ENCODE assay signal across 8 mouse cellular contexts in the genomic region with DNA sequence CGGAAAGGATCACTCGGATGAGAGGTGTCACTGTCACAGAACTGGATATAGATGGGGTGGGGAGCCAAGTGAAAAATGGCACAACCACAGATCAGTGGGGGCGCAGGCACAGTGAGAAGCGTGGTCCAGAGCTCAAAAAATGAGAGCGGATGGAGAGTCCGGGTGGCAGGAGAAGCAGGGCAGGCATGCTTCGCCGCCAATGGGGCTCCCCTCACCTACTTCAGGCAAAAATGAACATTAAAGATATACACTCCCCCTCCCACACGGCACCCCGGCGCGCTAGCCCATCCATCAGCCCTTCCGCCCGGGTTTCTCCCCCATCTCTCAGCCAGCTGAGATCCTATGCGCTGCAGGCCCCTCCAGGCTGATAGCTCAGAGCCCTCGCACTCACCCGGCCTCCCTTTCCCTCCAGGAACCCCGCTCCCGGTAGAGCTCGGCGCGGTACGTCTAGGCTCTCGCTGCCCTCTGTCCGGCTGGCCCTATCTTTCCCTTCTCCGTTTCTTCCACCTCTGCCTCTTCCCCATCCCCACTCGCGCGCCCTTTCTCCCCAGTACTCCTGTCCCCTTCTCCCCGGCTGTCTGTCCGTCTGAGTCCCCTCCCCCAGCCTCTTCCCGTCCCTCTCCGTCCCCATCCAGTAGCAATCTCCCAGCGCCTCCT. TPM values are rescaled to one million over a fixed set of nuclear protein-coding genes. Genes with fewer than 3 reads are reported as not detected.
DNase-seq lines count a peak whose midpoint lies in the region; ATAC-seq and TF ChIP-seq lines count a peak whose summit lies in the region.

No protein-coding gene starts in this region.

- H3K4me3 ChIP-seq in ES-Bruce4 (ENCODE audit: low read depth, low read length), result peak overlapping the region; percentile 81
- peak overlapping the region; percentile 81 for H3K4me3 ChIP-seq in hindbrain, embryonic 15.5 days
- peak overlapping the region; percentile 72 for H3K4me3 ChIP-seq in midbrain, embryonic 12.5 days

- no peaks in the 10 kb centered on the region for H3K9me3 ChIP-seq in ES-Bruce4 (replicated peaks; ENCODE audit: control insufficient read depth, insufficient read depth, low read length, poor library complexity, severe bottlenecking)
- no peaks in the 10 kb centered on the region for H3K9me3 ChIP-seq in hindbrain, embryonic 15.5 days
- no peaks in the 10 kb centered on the region for H3K9me3 ChIP-seq in midbrain, embryonic 12.5 days

- DNase-seq in kidney, adult 18-20 months, result peak; percentile 33
- DNase-seq in kidney, adult 9 months, result no peak
- peak; percentile 67 to 74 for DNase-seq in cerebellum, postnatal 14 days
- DNase-seq in gastrocnemius, postnatal 14 days, result no peak
- DNase-seq in frontal cortex, adult 2 months (ENCODE audit: extremely low spot score in 1 of 2, low spot score in 1 of 2), result no peak

- no peaks in the 10 kb centered on the region for H3K36me3 ChIP-seq in ES-Bruce4 (ENCODE audit: control insufficient read depth, insufficient read depth, low read length, poor library complexity, severe bottlenecking)
- no peaks in the 10 kb centered on the region for H3K36me3 ChIP-seq in hindbrain, embryonic 15.5 days
- H3K36me3 ChIP-seq in midbrain, embryonic 12.5 days, result no peaks in the 10 kb centered on the region

- peaks cover 7% of the 10 kb centered on the region for H3K4me1 ChIP-seq in ES-Bruce4 (ENCODE audit: control insufficient read depth, insufficient read depth, low read length)
- H3K4me1 ChIP-seq in hindbrain, embryonic 15.5 days (replicated peaks), result peaks cover 73% of the 10 kb centered on the region
- H3K4me1 ChIP-seq in midbrain, embryonic 12.5 days, result peaks cover 55% of the 10 kb centered on the region

- TF ChIP-seq EP300 in ES-Bruce4 (IDR thresholded peaks at IDR 0.05; ENCODE audit: insufficient read depth, low read depth, low read length), result no peak

- peak; percentile 11; the same call in 1 of the 2 replicates for ATAC-seq in hindbrain, embryonic 15.5 days (ENCODE audit: low FRiP score, low read depth)
- peak; percentile 17; the same call in 1 of the 2 replicates for ATAC-seq in midbrain, embryonic 12.5 days (ENCODE audit: low FRiP score, low read depth)

- TF ChIP-seq POLR2A in ES-Bruce4 (IDR thresholded peaks at IDR 0.05; ENCODE audit: insufficient read depth, low read length), result no peak

- WGBS in hindbrain, embryonic 15.5 days, result 4% methylated on average over 33 of the region's 34 CpGs
- 3% methylated on average over 34 of the region's 34 CpGs for WGBS in midbrain, embryonic 12.5 days

- no peak for TF ChIP-seq CTCF in ES-Bruce4 (IDR thresholded peaks at IDR 0.05; ENCODE audit: low read depth, low read length)

- H3K4me2 ChIP-seq in hindbrain, embryonic 15.5 days, result peak overlapping the region; percentile 86
- peak overlapping the region; percentile 75 for H3K4me2 ChIP-seq in midbrain, embryonic 12.5 days (replicated peaks)

- peak overlapping the region; percentile 72 for H3K9ac ChIP-seq in ES-Bruce4 (ENCODE audit: low read depth, poor library complexity, severe bottlenecking)
- peak overlapping the region; percentile 81 for H3K9ac ChIP-seq in hindbrain, embryonic 15.5 days
- H3K9ac ChIP-seq in midbrain, embryonic 12.5 days (replicated peaks), result peak overlapping the region; percentile 93

- intact Hi-C loops in gastrocnemius, postnatal 14 days (cut with DNase I; ENCODE audit: low total_unique reads), result no loop called here

- peak overlapping the region; percentile 73 for H3K27ac ChIP-seq in ES-Bruce4 (ENCODE audit: insufficient read depth, low read length)
- peak overlapping the region; percentile 94 for H3K27ac ChIP-seq in hindbrain, embryonic 15.5 days (replicated peaks)
- peak overlapping the region; percentile 92 for H3K27ac ChIP-seq in midbrain, embryonic 12.5 days (replicated peaks)

- no peaks in the 10 kb centered on the region for H3K27me3 ChIP-seq in ES-Bruce4 (ENCODE audit: control insufficient read depth, insufficient read depth, low read length, poor library complexity, severe bottlenecking)
- H3K27me3 ChIP-seq in hindbrain, embryonic 15.5 days, result no peaks in the 10 kb centered on the region
- peaks cover 4% of the 10 kb centered on the region for H3K27me3 ChIP-seq in midbrain, embryonic 12.5 days

RNA-seq across cellular contexts. Expression of a gene that starts 0.8 kb away (rescaled TPM):
- 18.1 and 24.6 TPM in 2 replicates for polyA plus RNA-seq in ES-Bruce4 (2011; ENCODE audit: insufficient read depth, insufficient read length, low read depth, missing spikeins)
- 24.0 and 24.9 TPM in 2 replicates for polyA plus RNA-seq in hindbrain, embryonic 15.5 days (2015; fragmentation: Nextera tagmentation; extraction: Ambion mirVana)
- polyA plus RNA-seq in midbrain, embryonic 12.5 days (2016; fragmentation: Nextera tagmentation; extraction: Ambion mirVana), result 26.2 and 30.2 TPM in 2 replicates
- total RNA-seq in gastrocnemius, postnatal 14 days (2021), result 1 to 10 TPM; 2.6 to 3.1 TPM
- polyA plus RNA-seq in frontal cortex, adult 2 months (2012; rRNA removed), result 13.4 and 15.0 TPM in 2 replicates

RNA-seq across cellular contexts. Expression of a gene that starts 3.2 kb away (rescaled TPM):
- polyA plus RNA-seq in ES-Bruce4 (2011; ENCODE audit: insufficient read depth, insufficient read length, low read depth, missing spikeins), result 6.9 and 8.6 TPM in 2 replicates
- polyA plus RNA-seq in hindbrain, embryonic 15.5 days (2015; fragmentation: Nextera tagmentation; extraction: Ambion mirVana), result 29.4 and 32.6 TPM in 2 replicates
- polyA plus RNA-seq in midbrain, embryonic 12.5 days (2016; fragmentation: Nextera tagmentation; extraction: Ambion mirVana), result 26.6 and 27.3 TPM in 2 replicates
- 10 to 100 TPM; 11.1 to 12.3 TPM for total RNA-seq in gastrocnemius, postnatal 14 days (2021)
- 14.4 and 15.5 TPM in 2 replicates for polyA plus RNA-seq in frontal cortex, adult 2 months (2012; rRNA removed)

RNA-seq across cellular contexts. Expression of a gene that starts 15.1 kb away (rescaled TPM):
- polyA plus RNA-seq in ES-Bruce4 (2011; ENCODE audit: insufficient read depth, insufficient read length, low read depth, missing spikeins), result 20.6 and 23.9 TPM in 2 replicates
- polyA plus RNA-seq in hindbrain, embryonic 15.5 days (2015; fragmentation: Nextera tagmentation; extraction: Ambion mirVana), result 7.3 and 7.9 TPM in 2 replicates
- 8.2 and 10.9 TPM in 2 replicates for polyA plus RNA-seq in midbrain, embryonic 12.5 days (2016; fragmentation: Nextera tagmentation; extraction: Ambion mirVana)
- total RNA-seq in gastrocnemius, postnatal 14 days (2021), result 1 to 10 TPM; 4.1 to 7.0 TPM
- polyA plus RNA-seq in frontal cortex, adult 2 months (2012; rRNA removed), result 15.5 and 18.3 TPM in 2 replicates

RNA-seq across cellular contexts. Expression of a gene that starts 25.4 kb away (rescaled TPM):
- polyA plus RNA-seq in ES-Bruce4 (2011; ENCODE audit: insufficient read depth, insufficient read length, low read depth, missing spikeins), result 3.6 and 4.7 TPM in 2 replicates
- 33.6 and 40.7 TPM in 2 replicates for polyA plus RNA-seq in hindbrain, embryonic 15.5 days (2015; fragmentation: Nextera tagmentation; extraction: Ambion mirVana)
- polyA plus RNA-seq in midbrain, embryonic 12.5 days (2016; fragmentation: Nextera tagmentation; extraction: Ambion mirVana), result 7.2 and 9.9 TPM in 2 replicates
- under 1 TPM; 0.42 to 0.62 TPM for total RNA-seq in gastrocnemius, postnatal 14 days (2021)
- polyA plus RNA-seq in frontal cortex, adult 2 months (2012; rRNA removed), result 228 and 231 TPM in 2 replicates

Comparison
In these comparisons a context has a peak if more than half of its experiments do, and no peak if none do; other contexts are left out.
1. DNase-seq: peak in kidney, adult 18-20 months (single experiment) and cerebellum, postnatal 14 days (2 of 2); none in kidney, adult 9 months (single experiment), gastrocnemius, postnatal 14 days (single experiment) and frontal cortex, adult 2 months (0 of 2).
2. Peak in every context shown above with its lines, with median percentiles within 50 percentile points of each other: H3K27ac ChIP-seq, H3K4me3 ChIP-seq and H3K9ac ChIP-seq.